Mouse (Mus musculus): ENCODE data around the gene Vmn1r5.
"Not testable (repeated sequence)": the region's sequence is repeated elsewhere in the genome, so short reads cannot be mapped to it uniquely, and the experiment has no call there.

Gene Vmn1r5

GRCm38 (mm10) chr6:56969973-56970372 lies at the start of gene Vmn1r5:
Gene Vmn1r5, plus strand, starts transcription at chr6:56970273.
- DNase-seq (ENCODE audit: low spot score in 2 of 2) = no peak

GRCm38 (mm10) chr6:56923331-56923725 lies 46.7 kb upstream of the Vmn1r5 start:
- no peak for DNase-seq (ENCODE audit: low spot score in 2 of 2)

- peak; percentile 93 to 97 for DNase-seq (ENCODE audit: low spot score in 2 of 2)
Observed at GRCm38 (mm10) chr6:56923726-56924707, 46.1 kb upstream of the Vmn1r5 start, which contains the start of the genes Nt5c3 and Vmn1r4. Gene Nt5c3, minus strand, starts transcription at chr6:56923932. Gene Vmn1r4, plus strand, starts transcription at chr6:56924015.

GRCm38 (mm10) chr6:56931648-56932415 lies 38.2 kb upstream of the Vmn1r5 start:
- no peak for DNase-seq (ENCODE audit: low spot score in 2 of 2)

- DNase-seq (ENCODE audit: low spot score in 2 of 2) = no peak
Observed at GRCm38 (mm10) chr6:56932464-56932863, 37.6 kb upstream of the Vmn1r5 start.

GRCm38 (mm10) chr6:56934366-56934765 lies 35.7 kb upstream of the Vmn1r5 start:
- no peak for DNase-seq (ENCODE audit: low spot score in 2 of 2)

- no peak for DNase-seq (ENCODE audit: low spot score in 2 of 2)
Observed at GRCm38 (mm10) chr6:56956436-56956835, 13.6 kb upstream of the Vmn1r5 start.

GRCm38 (mm10) chr6:56996943-56997342 lies 26.9 kb downstream of the Vmn1r5 start, which contains the start of gene Vmn1r6:
Gene Vmn1r6, plus strand, starts transcription at chr6:56997243.
- no peak for DNase-seq (ENCODE audit: low spot score in 2 of 2)

- DNase-seq (ENCODE audit: low spot score in 2 of 2) = not testable (repeated sequence)
Observed at GRCm38 (mm10) chr6:57025224-57025623, 55.2 kb downstream of the Vmn1r5 start, which contains the start of gene Vmn1r7. Gene Vmn1r7, minus strand, starts transcription at chr6:57025324.

GRCm38 (mm10) chr6:57031984-57032383 lies 61.9 kb downstream of the Vmn1r5 start, which contains the start of gene Vmn1r8:
Gene Vmn1r8, plus strand, starts transcription at chr6:57032284.
- DNase-seq (ENCODE audit: low spot score in 2 of 2) = no peak

- no peak for DNase-seq (ENCODE audit: low spot score in 2 of 2)
Observed at GRCm38 (mm10) chr6:57034674-57035073, 64.6 kb downstream of the Vmn1r5 start.
